Mouse (Mus musculus): ENCODE results near the gene Washc2. TPM values are rescaled to one million over a fixed set of nuclear protein-coding genes. Genes with fewer than 3 reads are reported as not detected.

Gene Washc2
- polyA plus RNA-seq, 1 experiment from 2014 or later = 13.2 TPM

GRCm38 (mm10) chr6:116266273-116267109, 58.7 kb downstream of the Washc2 start:
- H3K9me3 ChIP-seq (replicated peaks; ENCODE audit: control insufficient read depth, low read length) = no peaks in the 10 kb centered on the region
- H3K27ac ChIP-seq (ENCODE audit: low read length) = peak overlapping the region; percentile 48; the same call in 1 of the 2 replicates
- 0 out of 2 replicates have a peak, but pooled peaks have one; percentile 7 for ATAC-seq (ENCODE audit: low read depth)
- no peak overlapping the region for H3K9ac ChIP-seq (ENCODE audit: low read depth, low read length)
- 35% methylated on average over 11 of the region's 11 CpGs for WGBS (ENCODE audit: insufficient replicate concordance)
- H3K27me3 ChIP-seq (ENCODE audit: control insufficient read depth, insufficient read depth, low read depth, low read length) = no peaks in the 10 kb centered on the region
- peaks cover 23% of the 10 kb centered on the region for H3K4me1 ChIP-seq (ENCODE audit: control insufficient read depth, low read depth, low read length)
- no peaks in the 10 kb centered on the region; the same call in 1 of the 2 replicates for H3K36me3 ChIP-seq (ENCODE audit: control insufficient read depth, insufficient read depth)
- H3K4me3 ChIP-seq (ENCODE audit: low read depth, low read length) = peak overlapping the region; percentile 1; the same call in 1 of the 2 replicates
- H3K4me2 ChIP-seq (ENCODE audit: low read depth, low read length) = peak overlapping the region; percentile 95

DNA sequence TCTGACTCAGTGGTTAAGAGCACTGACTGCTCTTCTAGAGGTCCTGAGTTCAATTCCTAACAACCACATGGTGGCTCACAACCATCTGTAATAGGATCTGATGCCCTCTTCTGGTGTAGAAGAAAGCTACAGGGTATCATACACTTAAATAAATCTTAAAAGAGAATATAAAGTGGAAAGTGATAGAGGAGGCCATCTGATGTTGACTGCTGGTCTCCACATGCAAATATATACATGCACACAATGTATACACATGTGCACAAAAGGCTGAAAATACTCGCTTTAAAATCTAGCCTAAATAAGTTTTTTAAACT, 59.2 kb downstream of the Washc2 start:
- ATAC-seq (ENCODE audit: low read depth) = no peak
- Histone ChIP-seq H3K4me2 (ENCODE audit: low read depth, low read length) (no peak overlapping the region), H3K27me3 (ENCODE audit: control insufficient read depth, insufficient read depth, low read depth, low read length) (no peaks in the 10 kb centered on the region), H3K4me3 (ENCODE audit: low read depth, low read length) (no peak overlapping the region), H3K9ac (ENCODE audit: low read depth, low read length) (no peak overlapping the region), H3K9me3 (replicated peaks; ENCODE audit: control insufficient read depth, low read length) (no peaks in the 10 kb centered on the region), H3K36me3 (ENCODE audit: control insufficient read depth, insufficient read depth) (no peaks in the 10 kb centered on the region; the same call in 1 of the 2 replicates), H3K27ac (ENCODE audit: low read length) (no peak overlapping the region), H3K4me1 (ENCODE audit: control insufficient read depth, low read depth, low read length) (peaks cover 23% of the 10 kb centered on the region)
- WGBS (ENCODE audit: insufficient replicate concordance) = 83% methylated on average over 1 of the region's 1 CpGs

DNA sequence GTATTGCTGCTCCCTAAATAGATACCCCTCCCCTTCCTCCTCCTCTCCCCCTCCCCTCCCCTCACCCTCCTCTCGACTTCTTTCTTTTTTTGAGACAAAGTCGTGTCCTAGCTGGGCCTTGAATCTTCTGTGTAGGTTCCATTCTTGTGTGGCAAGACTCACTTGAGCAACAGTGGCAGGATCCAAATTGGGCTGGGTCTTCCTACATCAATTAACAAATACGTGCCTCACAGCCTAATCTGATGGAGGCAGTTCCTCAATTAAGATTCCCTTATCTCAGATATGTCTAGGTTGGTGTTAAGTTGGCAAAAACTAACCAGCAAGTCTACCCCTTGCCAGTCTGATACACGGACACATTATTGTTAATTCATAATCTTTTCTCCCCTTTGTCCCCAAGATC, 67.9 kb downstream of the Washc2 start:
- no peaks in the 10 kb centered on the region for H3K27me3 ChIP-seq (ENCODE audit: control insufficient read depth, insufficient read depth, low read depth, low read length)
- H3K27ac ChIP-seq (ENCODE audit: low read length) = no peak overlapping the region
- no peaks in the 10 kb centered on the region; the same call in none of the 2 replicates for H3K36me3 ChIP-seq (ENCODE audit: control insufficient read depth, insufficient read depth)
- H3K4me1 ChIP-seq (ENCODE audit: control insufficient read depth, low read depth, low read length) = peaks cover 6% of the 10 kb centered on the region
- 60% methylated on average over 4 of the region's 4 CpGs for WGBS (ENCODE audit: insufficient replicate concordance)
- H3K9me3 ChIP-seq (replicated peaks; ENCODE audit: control insufficient read depth, low read length) = no peaks in the 10 kb centered on the region
- no peak for ATAC-seq (ENCODE audit: low read depth)
- H3K4me3 ChIP-seq (ENCODE audit: low read depth, low read length) = no peak overlapping the region
- no peak overlapping the region for H3K4me2 ChIP-seq (ENCODE audit: low read depth, low read length)
- H3K9ac ChIP-seq (ENCODE audit: low read depth, low read length) = no peak overlapping the region

GRCm38 (mm10) chr6:116278679-116279317, 71.0 kb downstream of the Washc2 start:
- Histone ChIP-seq H3K9me3 (replicated peaks; ENCODE audit: control insufficient read depth, low read length) (no peaks in the 10 kb centered on the region), H3K27ac (ENCODE audit: low read length) (no peak overlapping the region), H3K36me3 (ENCODE audit: control insufficient read depth, insufficient read depth) (no peaks in the 10 kb centered on the region; the same call in none of the 2 replicates), H3K4me1 (ENCODE audit: control insufficient read depth, low read depth, low read length) (peaks cover 6% of the 10 kb centered on the region), H3K4me3 (ENCODE audit: low read depth, low read length) (no peak overlapping the region), H3K4me2 (ENCODE audit: low read depth, low read length) (no peak overlapping the region), H3K27me3 (ENCODE audit: control insufficient read depth, insufficient read depth, low read depth, low read length) (no peaks in the 10 kb centered on the region), H3K9ac (ENCODE audit: low read depth, low read length) (no peak overlapping the region)
- 51% methylated on average over 5 of the region's 5 CpGs for WGBS (ENCODE audit: insufficient replicate concordance)
- ATAC-seq (ENCODE audit: low read depth) = 0 out of 2 replicates have a peak, but pooled peaks have one; percentile 44

GRCm38 (mm10) chr6:116281014-116281413, 73.2 kb downstream of the Washc2 start:
- ATAC-seq (ENCODE audit: low read depth) = peak; percentile 64
- no peak overlapping the region for H3K27ac ChIP-seq (ENCODE audit: low read length)
- 88% methylated on average over 13 of the region's 13 CpGs for WGBS (ENCODE audit: insufficient replicate concordance)

GRCm38 (mm10) chr6:116282546-116282945, 74.7 kb downstream of the Washc2 start:
- Histone ChIP-seq H3K4me1 (ENCODE audit: control insufficient read depth, low read depth, low read length) (peaks cover 15% of the 10 kb centered on the region), H3K4me3 (ENCODE audit: low read depth, low read length) (no peak overlapping the region), H3K27ac (ENCODE audit: low read length) (no peak overlapping the region), H3K9ac (ENCODE audit: low read depth, low read length) (no peak overlapping the region), H3K27me3 (ENCODE audit: control insufficient read depth, insufficient read depth, low read depth, low read length) (no peaks in the 10 kb centered on the region), H3K36me3 (ENCODE audit: control insufficient read depth, insufficient read depth) (no peaks in the 10 kb centered on the region; the same call in 1 of the 2 replicates), H3K9me3 (replicated peaks; ENCODE audit: control insufficient read depth, low read length) (no peaks in the 10 kb centered on the region), H3K4me2 (ENCODE audit: low read depth, low read length) (no peak overlapping the region)
- WGBS (ENCODE audit: insufficient replicate concordance) = 49% methylated on average over 4 of the region's 4 CpGs
- ATAC-seq (ENCODE audit: low read depth) = no peak

More at GRCm38 (mm10) chr6:116281014-116281413, 73.2 kb downstream of the Washc2 start:
- H3K27me3 ChIP-seq (ENCODE audit: control insufficient read depth, insufficient read depth, low read depth, low read length) = no peaks in the 10 kb centered on the region
- H3K4me3 ChIP-seq (ENCODE audit: low read depth, low read length) = no peak overlapping the region
- H3K9me3 ChIP-seq (replicated peaks; ENCODE audit: control insufficient read depth, low read length) = no peaks in the 10 kb centered on the region
- no peak overlapping the region for H3K4me2 ChIP-seq (ENCODE audit: low read depth, low read length)
- peaks cover 6% of the 10 kb centered on the region for H3K4me1 ChIP-seq (ENCODE audit: control insufficient read depth, low read depth, low read length)
- H3K9ac ChIP-seq (ENCODE audit: low read depth, low read length) = no peak overlapping the region
- H3K36me3 ChIP-seq (ENCODE audit: control insufficient read depth, insufficient read depth) = no peaks in the 10 kb centered on the region; the same call in 1 of the 2 replicates

DNA sequence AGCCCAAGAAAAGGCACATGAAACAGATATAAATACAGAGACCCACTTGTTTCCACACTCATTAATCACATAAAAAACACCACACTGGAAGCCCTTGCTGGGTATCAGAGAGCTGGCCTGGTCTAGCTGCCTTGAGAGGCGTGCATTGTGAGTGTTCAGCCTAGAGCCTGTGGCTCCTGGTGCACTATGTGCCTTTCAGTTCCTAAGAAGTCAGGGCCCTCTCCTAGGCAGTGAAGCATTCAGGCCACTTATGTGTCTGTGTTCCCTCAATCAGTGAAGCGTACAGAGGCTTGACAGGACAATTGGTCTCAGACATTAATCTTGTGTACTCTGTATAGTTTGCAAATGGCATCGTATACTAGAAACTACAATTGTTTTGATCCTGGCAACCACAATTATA, 75.4 kb downstream of the Washc2 start:
- Histone ChIP-seq H3K9me3 (replicated peaks; ENCODE audit: control insufficient read depth, low read length) (no peaks in the 10 kb centered on the region), H3K4me2 (ENCODE audit: low read depth, low read length) (no peak overlapping the region), H3K9ac (ENCODE audit: low read depth, low read length) (no peak overlapping the region), H3K27ac (ENCODE audit: low read length) (no peak overlapping the region), H3K4me3 (ENCODE audit: low read depth, low read length) (no peak overlapping the region), H3K4me1 (ENCODE audit: control insufficient read depth, low read depth, low read length) (peaks cover 20% of the 10 kb centered on the region), H3K36me3 (ENCODE audit: control insufficient read depth, insufficient read depth) (no peaks in the 10 kb centered on the region), H3K27me3 (ENCODE audit: control insufficient read depth, insufficient read depth, low read depth, low read length) (no peaks in the 10 kb centered on the region)
- ATAC-seq (ENCODE audit: low read depth) = no peak
- 79% methylated on average over 3 of the region's 3 CpGs for WGBS (ENCODE audit: insufficient replicate concordance)

- peak; percentile 35 for ATAC-seq (ENCODE audit: low read depth)
- no peak overlapping the region for H3K9ac ChIP-seq (ENCODE audit: low read depth, low read length)
- H3K9me3 ChIP-seq (replicated peaks; ENCODE audit: control insufficient read depth, low read length) = no peaks in the 10 kb centered on the region
- peaks cover 14% of the 10 kb centered on the region for H3K4me1 ChIP-seq (ENCODE audit: control insufficient read depth, low read depth, low read length)
- peak overlapping the region; percentile 55 for H3K4me2 ChIP-seq (ENCODE audit: low read depth, low read length)
- no peaks in the 10 kb centered on the region for H3K27me3 ChIP-seq (ENCODE audit: control insufficient read depth, insufficient read depth, low read depth, low read length)
- H3K27ac ChIP-seq (ENCODE audit: low read length) = peak overlapping the region; percentile 94
- H3K36me3 ChIP-seq (ENCODE audit: control insufficient read depth, insufficient read depth) = no peaks in the 10 kb centered on the region
- H3K4me3 ChIP-seq (ENCODE audit: low read depth, low read length) = no peak overlapping the region
- WGBS (ENCODE audit: insufficient replicate concordance) = 69% methylated on average over 4 of the region's 4 CpGs
Observed at GRCm38 (mm10) chr6:116286321-116286720, 78.5 kb downstream of the Washc2 start.
